Mouse (Mus musculus) stomach, embryonic 15.5 days (tissue): ENCODE measurements around the gene Uqcr11. TPM values are rescaled to one million over a fixed set of nuclear protein-coding genes. Genes with fewer than 3 reads are reported as not detected.

Experiments
- ATAC-seq: fragments of 200-750 bp; cut with Nextera tagmentation; 2 replicates; pipeline ENCODE4 v1.8.0; 2017; ENCODE audit warnings: low read depth, moderate number of reproducible peaks, moderate TSS enrichment; ENCODE audit not compliant: insufficient read depth, low FRiP score
- H3K27ac ChIP-seq: fragments of 300-500 bp; sonication (generic); 2 replicates; pipeline ENCODE4 v1.5.1; 2015; ENCODE audit warnings: mild to moderate bottlenecking, inconsistent platforms
- H3K27me3 ChIP-seq: fragments of 300-500 bp; sonication (generic); replicated peaks from 2 replicates; pipeline ENCODE4 v1.6.1; 2015; ENCODE audit warnings: inconsistent platforms
- H3K36me3 ChIP-seq: fragments of 300-500 bp; sonication (generic); 2 replicates; pipeline ENCODE4 v1.6.1; 2015; ENCODE audit warnings: inconsistent platforms
- H3K4me1 ChIP-seq: fragments of 300-500 bp; sonication (generic); 2 replicates; pipeline ENCODE4 v1.6.1; 2015; ENCODE audit warnings: inconsistent platforms
- H3K4me2 ChIP-seq: fragments of 300-500 bp; sonication (generic); 2 replicates; pipeline ENCODE4 v1.6.1; 2015; ENCODE audit warnings: mild to moderate bottlenecking, inconsistent platforms
- H3K4me3 ChIP-seq: fragments of 300-500 bp; sonication (generic); replicated peaks from 2 replicates; pipeline ENCODE4 v1.5.1; 2015; ENCODE audit warnings: inconsistent platforms
- H3K9ac ChIP-seq: fragments of 300-500 bp; sonication (generic); 2 replicates; pipeline ENCODE4 v1.6.1; 2015; ENCODE audit warnings: inconsistent platforms
- H3K9me3 ChIP-seq: fragments of 300-500 bp; sonication (generic); 2 replicates; pipeline ENCODE4 v1.6.1; 2016; ENCODE audit warnings: inconsistent platforms
- WGBS: fragments of 180-500 bp; shearing (Covaris S2); methylation state at CpG from one replicate; pipeline ENCODE4 v1.1.7; 2015; 5-methylcytosine and 5-hydroxymethylcytosine counted together
- polyA plus RNA-seq: library from polyadenylated mRNA; unstranded; fragments of >200 nt; fragmentation: Nextera tagmentation; extraction: Ambion mirVana; gene quantifications from 2 replicates; pipeline ENCODE4 v1.2.1, GENCODE M21; 2015

The Uqcr11 gene
- polyA plus RNA-seq, 1 experiment from 2014 or later = 724 TPM

GRCm38 (mm10) chr10:80429800-80430199, 23.2 kb upstream of the Uqcr11 start:
- H3K27me3 ChIP-seq = no peaks in the 10 kb centered on the region
- ATAC-seq = no peak
- no peak overlapping the region for H3K4me2 ChIP-seq
- no peak overlapping the region for H3K27ac ChIP-seq
- peaks cover 49% of the 10 kb centered on the region for H3K36me3 ChIP-seq
- 86% methylated on average over 8 of the region's 8 CpGs for WGBS
- no peaks in the 10 kb centered on the region for H3K9me3 ChIP-seq
- H3K4me1 ChIP-seq = peaks cover 19% of the 10 kb centered on the region
- H3K9ac ChIP-seq = no peak overlapping the region
- no peak overlapping the region for H3K4me3 ChIP-seq

GRCm38 (mm10) chr10:80425041-80425440, 18.4 kb upstream of the Uqcr11 start:
- no peak overlapping the region for H3K4me2 ChIP-seq
- H3K9me3 ChIP-seq = no peaks in the 10 kb centered on the region
- H3K4me1 ChIP-seq = 0 out of 2 replicates have a peak, but pooled peaks cover 7% of the 10 kb centered on the region
- H3K9ac ChIP-seq = no peak overlapping the region
- no peak overlapping the region for H3K4me3 ChIP-seq
- H3K36me3 ChIP-seq = peaks cover 65% of the 10 kb centered on the region
- ATAC-seq = no peak
- H3K27me3 ChIP-seq = no peaks in the 10 kb centered on the region
- no peak overlapping the region for H3K27ac ChIP-seq
- 88% methylated on average over 3 of the region's 3 CpGs for WGBS

- WGBS = 36% methylated on average over 4 of the region's 4 CpGs
- no peaks in the 10 kb centered on the region for H3K27me3 ChIP-seq
- H3K27ac ChIP-seq = peak overlapping the region; percentile 32; the same call in 1 of the 2 replicates
- no peak overlapping the region for H3K4me3 ChIP-seq
- peaks cover 68% of the 10 kb centered on the region for H3K36me3 ChIP-seq
- no peaks in the 10 kb centered on the region for H3K9me3 ChIP-seq
- H3K9ac ChIP-seq = no peak overlapping the region
- H3K4me2 ChIP-seq = no peak overlapping the region
- H3K4me1 ChIP-seq = peaks cover 19% of the 10 kb centered on the region
- peak; percentile 70; the same call in 1 of the 2 replicates for ATAC-seq
These were observed 16.9 kb upstream of the Uqcr11 start for GRCm38 (mm10) chr10:80423562-80423961.

- ATAC-seq = peak; percentile 84
- no peaks in the 10 kb centered on the region for H3K27me3 ChIP-seq
- H3K9me3 ChIP-seq = no peaks in the 10 kb centered on the region
- H3K36me3 ChIP-seq = peaks cover 68% of the 10 kb centered on the region
- H3K27ac ChIP-seq = peak overlapping the region; percentile 18; the same call in 1 of the 2 replicates
- H3K4me1 ChIP-seq = peaks cover 24% of the 10 kb centered on the region
- H3K4me3 ChIP-seq = no peak overlapping the region
- WGBS = 82% methylated on average over 9 of the region's 9 CpGs
- H3K4me2 ChIP-seq = no peak overlapping the region
- no peak overlapping the region for H3K9ac ChIP-seq
These were observed 15.2 kb upstream of the Uqcr11 start for GRCm38 (mm10) chr10:80421651-80422472.

- ATAC-seq = no peak
- no peaks in the 10 kb centered on the region for H3K9me3 ChIP-seq
- no peaks in the 10 kb centered on the region for H3K27me3 ChIP-seq
- H3K36me3 ChIP-seq = peaks cover 68% of the 10 kb centered on the region
- H3K4me1 ChIP-seq = peaks cover 24% of the 10 kb centered on the region
- H3K27ac ChIP-seq = no peak overlapping the region
- WGBS = 90% methylated on average over 8 of the region's 8 CpGs
- H3K9ac ChIP-seq = no peak overlapping the region
- no peak overlapping the region for H3K4me2 ChIP-seq
- H3K4me3 ChIP-seq = no peak overlapping the region
These were observed 14.6 kb upstream of the Uqcr11 start for GRCm38 (mm10) chr10:80421208-80421607.

- Histone ChIP-seq H3K36me3 (peaks cover 68% of the 10 kb centered on the region), H3K27me3 (no peaks in the 10 kb centered on the region), H3K4me2 (no peak overlapping the region), H3K4me1 (peaks cover 24% of the 10 kb centered on the region), H3K27ac (no peak overlapping the region), H3K9me3 (no peaks in the 10 kb centered on the region), H3K9ac (no peak overlapping the region), H3K4me3 (no peak overlapping the region)
- ATAC-seq = no peak
- 89% methylated on average over 10 of the region's 10 CpGs for whole genome bisulfite sequencing
These were observed 14.1 kb upstream of the Uqcr11 start for GRCm38 (mm10) chr10:80420729-80421128.

GRCm38 (mm10) chr10:80419419-80419818, 12.8 kb upstream of the Uqcr11 start:
- peak overlapping the region; percentile 32; the same call in 1 of the 2 replicates for H3K27ac ChIP-seq
- H3K9ac ChIP-seq = no peak overlapping the region
- H3K9me3 ChIP-seq = no peaks in the 10 kb centered on the region
- H3K4me2 ChIP-seq = 0 out of 2 replicates have a peak overlapping the region, but pooled peaks have one; percentile 6
- peaks cover 68% of the 10 kb centered on the region for H3K36me3 ChIP-seq
- no peaks in the 10 kb centered on the region for H3K27me3 ChIP-seq
- H3K4me1 ChIP-seq = peaks cover 24% of the 10 kb centered on the region
- WGBS = 73% methylated on average over 8 of the region's 8 CpGs
- no peak for ATAC-seq
- H3K4me3 ChIP-seq = no peak overlapping the region

GRCm38 (mm10) chr10:80418311-80418710, 11.7 kb upstream of the Uqcr11 start:
- Histone ChIP-seq H3K27ac (peak overlapping the region; percentile 32; the same call in 1 of the 2 replicates), H3K4me2 (no peak overlapping the region), H3K36me3 (peaks cover 69% of the 10 kb centered on the region), H3K27me3 (no peaks in the 10 kb centered on the region), H3K9ac (no peak overlapping the region), H3K9me3 (no peaks in the 10 kb centered on the region), H3K4me3 (no peak overlapping the region), H3K4me1 (peaks cover 24% of the 10 kb centered on the region)
- 0 out of 2 replicates have a peak, but pooled peaks have one; percentile 21 for ATAC-seq
- 48% methylated on average over 3 of the region's 3 CpGs for WGBS

GRCm38 (mm10) chr10:80417841-80418240, 11.2 kb upstream of the Uqcr11 start:
- Histone ChIP-seq H3K27ac (no peak overlapping the region), H3K36me3 (peaks cover 73% of the 10 kb centered on the region)

GRCm38 (mm10) chr10:80417371-80417770, 10.7 kb upstream of the Uqcr11 start:
- Histone ChIP-seq H3K4me2 (no peak overlapping the region), H3K27ac (no peak overlapping the region), H3K27me3 (no peaks in the 10 kb centered on the region), H3K4me3 (no peak overlapping the region), H3K36me3 (peaks cover 78% of the 10 kb centered on the region), H3K9me3 (no peaks in the 10 kb centered on the region), H3K4me1 (peaks cover 23% of the 10 kb centered on the region), H3K9ac (no peak overlapping the region)
- no peak for ATAC-seq
- 94% methylated on average over 10 of the region's 10 CpGs for WGBS

More at GRCm38 (mm10) chr10:80417841-80418240, 11.2 kb upstream of the Uqcr11 start:
- Histone ChIP-seq H3K27me3 (no peaks in the 10 kb centered on the region), H3K4me1 (peaks cover 24% of the 10 kb centered on the region), H3K9me3 (no peaks in the 10 kb centered on the region), H3K4me2 (no peak overlapping the region), H3K4me3 (no peak overlapping the region), H3K9ac (no peak overlapping the region)
- 88% methylated on average over 1 of the region's 1 CpGs for WGBS
- ATAC-seq = no peak

GRCm38 (mm10) chr10:80415566-80415965, 8.9 kb upstream of the Uqcr11 start:
- no peak overlapping the region for H3K4me3 ChIP-seq
- peaks cover 90% of the 10 kb centered on the region for H3K36me3 ChIP-seq
- H3K27ac ChIP-seq = no peak overlapping the region
- H3K9ac ChIP-seq = no peak overlapping the region
- H3K4me2 ChIP-seq = no peak overlapping the region
- no peaks in the 10 kb centered on the region for H3K27me3 ChIP-seq
- H3K4me1 ChIP-seq = peaks cover 21% of the 10 kb centered on the region
- H3K9me3 ChIP-seq = no peaks in the 10 kb centered on the region
- no peak for ATAC-seq
- 92% methylated on average over 7 of the region's 7 CpGs for WGBS
